Mouse (Mus musculus): ENCODE results near the gene Ifitm6.
"Not testable (repeated sequence)": the region's sequence is repeated elsewhere in the genome, so short reads cannot be mapped to it uniquely, and the experiment has no call there.

Ifitm6 gene

GRCm38 (mm10) chr7:141017824-141018223, at the start of gene Ifitm6:
TSS of gene Ifitm6 (minus strand) at chr7:141017924.
- not testable (repeated sequence) for DNase-seq (ENCODE audit: low spot score)

DNA sequence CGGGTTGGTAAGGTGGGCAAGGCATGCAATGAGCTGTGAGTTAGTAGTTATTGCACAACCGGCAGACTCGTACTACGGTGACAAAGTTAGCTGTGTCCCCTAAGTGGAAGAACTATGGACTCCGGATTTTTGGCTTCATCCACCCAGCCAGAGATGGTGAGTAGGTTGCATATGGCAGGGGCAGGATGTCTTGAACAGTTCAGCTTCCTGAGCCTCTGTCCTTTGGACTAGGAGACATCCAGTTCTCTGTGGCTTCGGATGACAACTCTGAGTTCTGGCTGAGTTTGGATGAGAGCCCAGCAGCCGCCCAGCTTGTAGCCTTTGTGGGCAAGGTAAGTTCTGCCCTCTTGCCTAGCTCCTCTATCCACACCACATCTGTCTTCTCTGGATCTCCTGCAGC, 46.9 kb upstream of the Ifitm6 start:
- DNase-seq (ENCODE audit: low spot score) = no peak

DNA sequence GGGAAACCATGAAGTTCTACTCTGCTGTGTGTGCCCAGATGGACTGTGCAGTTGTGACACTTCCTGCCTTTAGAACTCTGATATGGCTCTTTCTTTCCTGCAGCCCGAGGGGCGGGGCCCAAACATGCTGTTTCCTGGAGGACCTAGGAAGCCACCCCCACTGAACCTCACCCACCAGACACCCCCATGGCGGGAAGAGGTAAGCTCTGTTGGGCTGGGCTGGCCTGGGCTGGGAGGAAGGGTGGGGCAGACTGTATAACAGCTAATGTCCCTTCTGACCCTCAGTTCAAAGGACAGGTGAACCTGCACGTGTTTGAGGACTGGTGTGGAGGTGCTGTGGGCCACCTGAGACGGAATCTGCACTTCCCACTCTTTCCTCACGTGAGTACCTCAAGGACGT, 46.5 kb upstream of the Ifitm6 start:
- DNase-seq (ENCODE audit: low spot score) = no peak

- no peak for DNase-seq (ENCODE audit: low spot score)
Measured at GRCm38 (mm10) chr7:141063353-141063752, 45.6 kb upstream of the Ifitm6 start.

DNA sequence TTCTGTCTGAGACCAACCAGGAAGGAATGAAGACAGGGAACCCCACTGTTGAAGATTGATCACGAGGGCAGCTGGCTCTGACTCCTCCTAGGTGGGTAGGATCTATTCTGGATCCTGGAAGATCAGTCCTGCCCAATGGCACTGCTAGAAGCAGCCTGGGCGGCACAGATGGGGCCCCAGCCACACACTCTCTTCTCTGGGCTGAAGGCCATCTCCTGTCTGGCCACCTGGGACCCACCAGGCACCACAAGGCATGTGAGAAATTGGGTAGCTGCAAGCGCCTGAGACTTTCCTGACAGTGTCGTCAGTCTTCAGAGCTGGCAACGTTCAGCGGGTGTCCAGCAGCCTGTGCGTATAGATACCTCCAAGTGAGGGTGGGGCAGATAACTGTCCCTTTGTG, 44.8 kb upstream of the Ifitm6 start:
- no peak for DNase-seq (ENCODE audit: low spot score)

DNA sequence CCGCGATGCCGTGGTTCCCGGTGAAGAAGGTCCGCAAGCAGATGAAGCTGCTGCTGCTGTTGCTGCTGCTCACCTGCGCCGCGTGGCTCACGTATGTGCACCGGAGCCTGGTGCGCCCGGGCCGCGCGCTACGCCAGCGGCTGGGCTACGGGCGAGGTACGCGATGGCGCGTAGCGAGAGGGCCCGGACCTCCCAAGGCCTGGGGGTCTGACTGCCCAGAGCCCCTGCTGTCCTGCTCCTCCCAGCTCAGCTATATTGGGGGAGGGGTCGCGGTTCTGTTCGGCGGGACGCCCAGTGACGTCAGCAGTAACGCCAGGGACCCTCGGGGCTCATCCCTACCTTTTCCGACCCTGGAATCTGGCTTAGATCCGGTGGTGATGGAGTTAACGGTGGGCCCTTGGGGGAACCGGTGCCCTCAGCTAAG, 43.6 kb upstream of the Ifitm6 start:
- no peak for DNase-seq (ENCODE audit: low spot score)

- DNase-seq (ENCODE audit: low spot score) = peak; percentile 52
Measured at GRCm38 (mm10) chr7:141060426-141061242, 42.9 kb upstream of the Ifitm6 start, which contains the start of gene B4galnt4. TSS of gene B4galnt4 (plus strand) at chr7:141061104.

GRCm38 (mm10) chr7:141059929-141060328, 42.2 kb upstream of the Ifitm6 start:
- DNase-seq (ENCODE audit: low spot score) = no peak

DNA sequence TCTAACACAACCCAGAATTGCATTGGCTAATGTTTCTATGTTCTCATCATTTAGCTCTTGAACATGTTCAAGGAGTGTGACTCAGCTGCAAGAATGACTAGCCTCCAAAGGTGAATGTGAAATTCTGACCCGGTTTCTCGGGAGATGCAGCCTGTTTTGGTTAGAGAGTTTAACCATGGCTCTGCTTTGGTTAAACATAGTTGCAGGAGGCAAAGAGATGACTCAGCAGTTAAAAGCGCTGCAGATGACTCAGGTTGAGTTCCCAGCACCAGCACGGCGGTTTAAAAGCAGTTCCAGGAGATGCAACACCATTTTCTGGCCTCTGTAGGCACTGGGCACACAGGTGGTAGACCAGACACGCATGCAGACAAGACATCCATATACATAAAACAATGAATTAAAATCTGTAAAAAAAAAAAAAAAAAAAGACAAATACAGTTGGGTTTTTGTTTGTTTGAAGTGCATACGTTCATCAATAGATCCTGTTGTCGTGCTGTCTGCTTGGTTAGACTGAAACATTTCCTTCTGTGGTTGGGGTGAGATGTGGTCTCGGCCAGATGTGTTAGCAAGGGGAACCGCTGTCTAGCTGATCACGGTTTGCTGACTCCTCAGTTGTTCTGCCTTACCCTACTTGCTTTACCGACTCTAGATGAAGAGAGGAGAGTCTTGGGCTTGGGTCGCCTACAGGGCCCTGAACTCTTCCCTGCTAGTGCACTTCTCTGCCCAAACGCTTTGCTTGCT, 41.0 kb upstream of the Ifitm6 start:
- no peak for DNase-seq (ENCODE audit: low spot score)

GRCm38 (mm10) chr7:141057541-141057940, 39.8 kb upstream of the Ifitm6 start:
- no peak for DNase-seq (ENCODE audit: low spot score)

DNA sequence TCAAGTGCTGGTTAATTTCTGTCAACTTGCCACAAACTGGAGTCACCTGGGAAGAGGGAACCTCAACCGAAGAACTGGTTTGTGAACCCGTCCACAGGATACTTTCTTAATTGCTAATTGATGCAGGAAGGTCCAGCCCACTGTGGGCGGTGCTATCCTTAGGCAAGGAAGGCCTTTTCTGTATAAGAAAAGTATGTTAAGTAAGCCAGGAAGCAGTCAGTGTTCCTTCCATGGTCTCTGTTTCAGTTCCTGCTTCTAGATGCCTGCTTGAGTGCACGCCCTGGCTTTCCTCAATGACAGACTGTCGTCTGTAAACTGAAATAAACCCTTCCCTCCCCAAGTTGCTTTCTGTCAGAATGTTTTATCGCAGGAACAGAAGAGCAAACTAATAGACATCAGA, 39.3 kb upstream of the Ifitm6 start:
- no peak for DNase-seq (ENCODE audit: low spot score)

DNA sequence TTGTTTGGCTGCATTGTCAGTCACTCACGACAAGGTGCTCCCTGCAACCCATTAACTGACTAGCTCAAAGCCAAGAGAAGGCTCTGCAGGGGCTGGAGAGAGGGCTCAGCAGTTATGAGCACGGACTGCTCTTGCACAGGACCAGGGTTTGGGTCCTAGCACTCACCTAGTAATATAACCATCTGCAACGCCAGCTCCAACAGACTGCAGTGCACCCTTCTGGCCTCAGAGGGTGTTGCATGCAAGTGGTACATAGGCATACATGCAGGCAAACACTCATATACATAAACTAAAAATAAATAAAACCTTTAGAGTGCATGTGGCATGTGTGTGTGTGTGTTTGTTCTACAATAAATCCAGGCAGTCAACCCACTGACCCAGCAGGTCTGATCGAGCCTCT, 38.1 kb upstream of the Ifitm6 start:
- no peak for DNase-seq (ENCODE audit: low spot score)

GRCm38 (mm10) chr7:141052421-141052820, 34.7 kb upstream of the Ifitm6 start:
- DNase-seq (ENCODE audit: low spot score) = no peak

- DNase-seq (ENCODE audit: low spot score) = no peak
Measured at GRCm38 (mm10) chr7:141052016-141052415, 34.3 kb upstream of the Ifitm6 start.

GRCm38 (mm10) chr7:141051060-141051685, 33.4 kb upstream of the Ifitm6 start:
- DNase-seq (ENCODE audit: low spot score) = no peak

GRCm38 (mm10) chr7:141049326-141049725, 31.6 kb upstream of the Ifitm6 start:
- no peak for DNase-seq (ENCODE audit: low spot score)

DNA sequence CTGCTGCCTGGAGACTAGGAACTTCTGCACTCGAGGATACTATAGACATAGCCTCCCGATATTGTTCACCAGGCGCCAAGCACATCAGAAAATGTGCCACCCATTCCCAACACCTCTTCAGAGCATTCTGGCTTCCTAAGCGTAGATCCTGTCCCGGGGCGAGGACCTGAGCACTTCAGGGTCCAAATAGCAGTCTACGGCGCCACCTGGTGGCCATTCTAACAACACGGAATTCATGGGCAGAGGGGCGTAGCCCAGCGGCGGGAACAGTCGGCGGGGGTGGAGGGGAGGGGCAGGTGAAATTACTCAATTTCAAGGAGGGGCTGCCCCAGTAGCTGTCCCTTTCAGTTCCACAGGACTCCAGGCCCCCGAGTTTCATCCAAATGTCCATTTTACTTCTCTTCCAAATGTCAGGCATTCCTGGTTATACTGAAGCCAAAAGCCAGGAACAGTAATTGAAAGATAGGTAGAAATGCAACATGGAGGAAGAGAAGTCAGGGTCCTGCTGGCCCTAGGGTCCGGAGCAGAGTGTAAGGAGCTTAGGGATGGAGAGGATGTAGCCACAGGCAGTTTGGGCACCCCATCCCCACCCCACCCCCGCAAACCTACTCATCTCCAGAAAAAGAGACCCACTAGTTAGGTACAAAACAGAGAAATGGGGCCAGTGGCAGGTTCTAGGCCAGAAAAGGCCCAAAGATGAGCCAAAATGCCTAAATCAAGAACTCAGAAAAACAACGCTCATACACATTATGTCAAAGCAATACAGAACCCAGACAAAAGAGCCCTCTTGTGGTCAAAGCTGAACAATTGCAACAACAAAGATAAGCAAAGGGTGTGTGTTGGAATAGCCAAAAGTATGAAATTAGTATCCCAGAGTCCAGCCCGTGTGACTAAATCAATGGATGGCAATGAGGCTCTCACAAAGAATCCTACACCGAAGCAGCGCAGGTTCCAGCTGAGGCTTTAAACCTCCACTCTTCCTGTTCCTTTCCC, 30.8 kb upstream of the Ifitm6 start:
- DNase-seq (ENCODE audit: low spot score) = peak; percentile 94

GRCm38 (mm10) chr7:141047581-141048225, 30.0 kb upstream of the Ifitm6 start:
- DNase-seq (ENCODE audit: low spot score) = peak; percentile 91

GRCm38 (mm10) chr7:141046931-141047580, 29.3 kb upstream of the Ifitm6 start:
- peak; percentile 25 for DNase-seq (ENCODE audit: low spot score)

GRCm38 (mm10) chr7:141042539-141042938, 24.8 kb upstream of the Ifitm6 start:
- DNase-seq (ENCODE audit: low spot score) = no peak

Measured in lung, postnatal 25 days (tissue).